Comparison of ENCODE assay signal across 19 mouse cellular contexts in genomic region chr12:16237498-16237897, GRCm38 (mm10).
DNase-seq lines count a peak whose midpoint lies in the region; ATAC-seq lines count a peak whose summit lies in the region.
"Had no signal": no experiment of that assay in that cellular context is flagged by ENCODE, and none has a peak within 500 bp of the region (broad histone marks: within the 10 kb centered on the region; RNA-seq: fewer than 3 reads in every experiment).

No protein-coding gene starts in this region.

- H3K4me1 ChIP-seq in midbrain, embryonic 11.5 days (ENCODE audit: control insufficient read depth, insufficient read depth, low read length) = no peaks in the 10 kb centered on the region
- H3K4me1 ChIP-seq: embryonic facial prominence, embryonic 12.5 days; forebrain, embryonic 15.5 days had no signal

- no peak overlapping the region for H3K9ac ChIP-seq in midbrain, embryonic 11.5 days (ENCODE audit: low read length)
- H3K9ac ChIP-seq: embryonic facial prominence, embryonic 12.5 days; forebrain, embryonic 15.5 days; heart, embryonic 13.5 days had no signal

- H3K9me3 ChIP-seq in midbrain, embryonic 11.5 days (ENCODE audit: control insufficient read depth, low read length) = no peaks in the 10 kb centered on the region
- H3K9me3 ChIP-seq: embryonic facial prominence, embryonic 12.5 days; forebrain, embryonic 15.5 days; heart, embryonic 13.5 days had no signal

- ATAC-seq in midbrain, embryonic 11.5 days (ENCODE audit: low FRiP score) = no peak
- ATAC-seq: activated CD4-positive, CD25-positive, alpha-beta regulatory T cell, adult 4 months; forebrain, embryonic 15.5 days; hindbrain, embryonic 16.5 days; Patski had no signal

- WGBS in midbrain, embryonic 11.5 days = 88% methylated on average over 5 of the region's 5 CpGs

- no peak overlapping the region for H3K4me2 ChIP-seq in midbrain, embryonic 11.5 days
- H3K4me2 ChIP-seq: embryonic facial prominence, embryonic 12.5 days; forebrain, embryonic 15.5 days; heart, embryonic 13.5 days had no signal

- peak; percentile 42 for DNase-seq in left cerebral cortex, postnatal 4 days
- DNase-seq in left cerebral cortex, postnatal 14 days (ENCODE audit: low spot score in 2 of 2) = no peak
- peak; percentile 64 to 68 for DNase-seq in cerebellum, adult 18-20 months
- peak; percentile 59 for DNase-seq in cerebellum, adult 9-11 months
- peak; percentile 59 to 68 for DNase-seq in cerebellum, postnatal 36 days
- no peak for DNase-seq in midbrain, embryonic 11.5 days (ENCODE audit: low spot score, missing footprints)
- no peak for DNase-seq in left cerebral cortex, postnatal 10 days (ENCODE audit: extremely low spot score in 1 of 2, low spot score in 2 of 2)
- no peak for DNase-seq in yolk sac, embryonic 10.5 days (ENCODE audit: low spot score)
- DNase-seq: adrenal gland, postnatal 25 days; gastrocnemius, postnatal 10 days; heart, postnatal 36 days; kidney, adult 11 months had no signal

- H3K36me3 ChIP-seq in midbrain, embryonic 11.5 days (ENCODE audit: control insufficient read depth, insufficient read depth, low read length) = no peaks in the 10 kb centered on the region
- H3K36me3 ChIP-seq: embryonic facial prominence, embryonic 12.5 days; forebrain, embryonic 15.5 days; heart, embryonic 13.5 days had no signal

- intact Hi-C loops in left cerebral cortex, postnatal 4 days (cut with DNase I) = no loop called here
- intact Hi-C loops in left cerebral cortex, postnatal 14 days (cut with DNase I) = loop anchor here (10.0 kb wide), 1 partner anchor 267 kb away; no protein-coding TSS in a partner anchor
- intact Hi-C loops in left cerebral cortex, postnatal 10 days (cut with DNase I) = no loop called here

- H3K27me3 ChIP-seq in midbrain, embryonic 11.5 days (ENCODE audit: control insufficient read depth, insufficient read depth, low read length) = no peaks in the 10 kb centered on the region
- H3K27me3 ChIP-seq: CH12.LX; embryonic facial prominence, embryonic 12.5 days; forebrain, embryonic 15.5 days; heart, embryonic 13.5 days had no signal

- no peak overlapping the region for H3K27ac ChIP-seq in midbrain, embryonic 11.5 days (ENCODE audit: low read depth, low read length)
- H3K27ac ChIP-seq: embryonic facial prominence, embryonic 12.5 days; forebrain, embryonic 15.5 days; heart, embryonic 13.5 days had no signal

- H3K4me3 ChIP-seq in midbrain, embryonic 11.5 days (ENCODE audit: low read depth, low read length) = no peak overlapping the region
- H3K4me3 ChIP-seq: embryonic facial prominence, embryonic 12.5 days; forebrain, embryonic 15.5 days; heart, embryonic 13.5 days had no signal

Comparison
In these comparisons a context has a peak if more than half of its experiments do, and no peak if none do; other contexts are left out.
1. DNase-seq: peak in left cerebral cortex, postnatal 4 days (single experiment), cerebellum, adult 18-20 months (2 of 2), cerebellum, adult 9-11 months (single experiment) and cerebellum, postnatal 36 days (2 of 2); none in left cerebral cortex, postnatal 14 days (0 of 2), midbrain, embryonic 11.5 days (single experiment), left cerebral cortex, postnatal 10 days (0 of 2) and yolk sac, embryonic 10.5 days (single experiment).